Mouse (Mus musculus): Measurements from ENCODE around the gene Elmo3. TPM values are rescaled to one million over a fixed set of nuclear protein-coding genes. Genes with fewer than 3 reads are reported as not detected.
A peak's percentile ranks its signal among the peaks of the same experiment; 100 is the strongest.
"Not testable (repeated sequence)": the region's sequence is repeated elsewhere in the genome, so short reads cannot be mapped to it uniquely, and the experiment has no call there.

The Elmo3 gene
- polyA plus RNA-seq, 1 experiment: 11.5 TPM

GRCm38 (mm10) chr8:105282239-105282638 is 23.2 kb upstream of the Elmo3 start:
- WGBS: 60% methylated on average over 4 of the region's 4 CpGs
- Histone ChIP-seq H3K4me1 (ENCODE audit: control insufficient read depth, insufficient read depth, low read length) (peaks cover 1% of the 10 kb centered on the region), H3K4me3 (replicated peaks; ENCODE audit: control insufficient read depth, low read depth, low read length) (no peak overlapping the region), H3K27ac (ENCODE audit: control insufficient read depth, insufficient read depth, low read depth, low read length, poor library complexity) (no peak overlapping the region)
- TF ChIP-seq POLR2A (IDR thresholded peaks at IDR 0.05; ENCODE audit: borderline replicate concordance, control insufficient read depth, low read depth, low read length) (no peak), CTCF (IDR thresholded peaks at IDR 0.05; ENCODE audit: control insufficient read depth, insufficient read depth, low read length) (no peak)

GRCm38 (mm10) chr8:105283074-105283473 is 22.3 kb upstream of the Elmo3 start:
- 61% methylated on average over 23 of the region's 23 CpGs for WGBS
- Histone ChIP-seq H3K4me3 (replicated peaks; ENCODE audit: control insufficient read depth, low read depth, low read length) (no peak overlapping the region), H3K4me1 (ENCODE audit: control insufficient read depth, insufficient read depth, low read length) (peaks cover 1% of the 10 kb centered on the region), H3K27ac (ENCODE audit: control insufficient read depth, insufficient read depth, low read depth, low read length, poor library complexity) (no peak overlapping the region)
- TF ChIP-seq POLR2A (IDR thresholded peaks at IDR 0.05; ENCODE audit: borderline replicate concordance, control insufficient read depth, low read depth, low read length) (no peak), CTCF (IDR thresholded peaks at IDR 0.05; ENCODE audit: control insufficient read depth, insufficient read depth, low read length) (peak; percentile 78)

GRCm38 (mm10) chr8:105285514-105285913 is 19.9 kb upstream of the Elmo3 start:
- Histone ChIP-seq H3K4me3 (replicated peaks; ENCODE audit: control insufficient read depth, low read depth, low read length) (no peak overlapping the region), H3K27ac (ENCODE audit: control insufficient read depth, insufficient read depth, low read depth, low read length, poor library complexity) (no peak overlapping the region), H3K4me1 (ENCODE audit: control insufficient read depth, insufficient read depth, low read length) (peaks cover 4% of the 10 kb centered on the region)
- TF ChIP-seq CTCF (IDR thresholded peaks at IDR 0.05; ENCODE audit: control insufficient read depth, insufficient read depth, low read length) (no peak), POLR2A (IDR thresholded peaks at IDR 0.05; ENCODE audit: borderline replicate concordance, control insufficient read depth, low read depth, low read length) (no peak)
- WGBS: 84% methylated on average over 12 of the region's 12 CpGs

- peaks cover 4% of the 10 kb centered on the region for H3K4me1 ChIP-seq (ENCODE audit: control insufficient read depth, insufficient read depth, low read length)
- no peak overlapping the region for H3K27ac ChIP-seq (ENCODE audit: control insufficient read depth, insufficient read depth, low read depth, low read length, poor library complexity)
- WGBS: 79% methylated on average over 4 of the region's 4 CpGs
- H3K4me3 ChIP-seq (replicated peaks; ENCODE audit: control insufficient read depth, low read depth, low read length): no peak overlapping the region
- TF ChIP-seq CTCF (IDR thresholded peaks at IDR 0.05; ENCODE audit: control insufficient read depth, insufficient read depth, low read length): no peak
- no peak for TF ChIP-seq POLR2A (IDR thresholded peaks at IDR 0.05; ENCODE audit: borderline replicate concordance, control insufficient read depth, low read depth, low read length)
These were observed 18.5 kb upstream of the Elmo3 start for GRCm38 (mm10) chr8:105286907-105287306.

- Histone ChIP-seq H3K27ac (ENCODE audit: control insufficient read depth, insufficient read depth, low read depth, low read length, poor library complexity) (no peak overlapping the region), H3K4me1 (ENCODE audit: control insufficient read depth, insufficient read depth, low read length) (peaks cover 4% of the 10 kb centered on the region), H3K4me3 (replicated peaks; ENCODE audit: control insufficient read depth, low read depth, low read length) (no peak overlapping the region)
- TF ChIP-seq POLR2A (IDR thresholded peaks at IDR 0.05; ENCODE audit: borderline replicate concordance, control insufficient read depth, low read depth, low read length) (no peak), CTCF (IDR thresholded peaks at IDR 0.05; ENCODE audit: control insufficient read depth, insufficient read depth, low read length) (no peak)
- 90% methylated on average over 5 of the region's 5 CpGs for WGBS
These were observed 17.2 kb upstream of the Elmo3 start for GRCm38 (mm10) chr8:105288231-105288630.

- Histone ChIP-seq H3K4me1 (ENCODE audit: control insufficient read depth, insufficient read depth, low read length) (peaks cover 4% of the 10 kb centered on the region), H3K27ac (ENCODE audit: control insufficient read depth, insufficient read depth, low read depth, low read length, poor library complexity) (peak overlapping the region; percentile 51), H3K4me3 (replicated peaks; ENCODE audit: control insufficient read depth, low read depth, low read length) (peak overlapping the region; percentile 80)
- under 1% methylated on average over 53 of the region's 53 CpGs for WGBS
- TF ChIP-seq POLR2A (IDR thresholded peaks at IDR 0.05; ENCODE audit: borderline replicate concordance, control insufficient read depth, low read depth, low read length): peak; percentile 66; the same call in 1 of the 2 replicates
- TF ChIP-seq CTCF (IDR thresholded peaks at IDR 0.05; ENCODE audit: control insufficient read depth, insufficient read depth, low read length): peak; percentile 18; the same call in 1 of the 2 replicates
These were observed 16.3 kb upstream of the Elmo3 start for GRCm38 (mm10) chr8:105288958-105289732.

- TF ChIP-seq POLR2A (IDR thresholded peaks at IDR 0.05; ENCODE audit: borderline replicate concordance, control insufficient read depth, low read depth, low read length) (no peak), CTCF (IDR thresholded peaks at IDR 0.05; ENCODE audit: control insufficient read depth, insufficient read depth, low read length) (peak; percentile 57; the same call in 1 of the 2 replicates)
- Histone ChIP-seq H3K27ac (ENCODE audit: control insufficient read depth, insufficient read depth, low read depth, low read length, poor library complexity) (peak within 1 kb of the TSS; percentile 51), H3K4me3 (replicated peaks; ENCODE audit: control insufficient read depth, low read depth, low read length) (peak within 1 kb of the TSS; percentile 80), H3K4me1 (ENCODE audit: control insufficient read depth, insufficient read depth, low read length) (peaks cover 4% of the 10 kb centered on the region)
- WGBS: 5% methylated on average over 43 of the region's 43 CpGs
These were observed 15.5 kb upstream of the Elmo3 start, which contains the start of gene 4931428F04Rik for GRCm38 (mm10) chr8:105289805-105290460. Gene 4931428F04Rik, minus strand, starts transcription at chr8:105289864.

GRCm38 (mm10) chr8:105290554-105291314 is 14.7 kb upstream of the Elmo3 start:
- WGBS: 27% methylated on average over 31 of the region's 31 CpGs
- H3K4me1 ChIP-seq (ENCODE audit: control insufficient read depth, insufficient read depth, low read length): peaks cover 4% of the 10 kb centered on the region
- H3K4me3 ChIP-seq (replicated peaks; ENCODE audit: control insufficient read depth, low read depth, low read length): no peak overlapping the region
- H3K27ac ChIP-seq (ENCODE audit: control insufficient read depth, insufficient read depth, low read depth, low read length, poor library complexity): no peak overlapping the region
- TF ChIP-seq CTCF (IDR thresholded peaks at IDR 0.05; ENCODE audit: control insufficient read depth, insufficient read depth, low read length) (peak; percentile 98), POLR2A (IDR thresholded peaks at IDR 0.05; ENCODE audit: borderline replicate concordance, control insufficient read depth, low read depth, low read length) (no peak)

GRCm38 (mm10) chr8:105291364-105291763 is 14.0 kb upstream of the Elmo3 start:
- 77% methylated on average over 8 of the region's 8 CpGs for WGBS

More at GRCm38 (mm10) chr8:105291364-105291763, 14.0 kb upstream of the Elmo3 start:
- H3K4me1 ChIP-seq (ENCODE audit: control insufficient read depth, insufficient read depth, low read length); H3K4me3 ChIP-seq (replicated peaks; ENCODE audit: control insufficient read depth, low read depth, low read length); H3K27ac ChIP-seq (ENCODE audit: control insufficient read depth, insufficient read depth, low read depth, low read length, poor library complexity): not testable (repeated sequence)
